Mouse (Mus musculus) lung, adult 2 months (tissue): Measurements from ENCODE around the gene Fank1.

ENCODE experiments used
- CTCF ChIP-seq: fragments of 200-500 bp; IDR thresholded peaks from 2 replicates; pipeline ENCODE4 v1.5.1; 2011; ENCODE audit warnings: mild to moderate bottlenecking, low read length, control low read depth; ENCODE audit not compliant: insufficient read depth
- POLR2A ChIP-seq: fragments of 200-500 bp; IDR thresholded peaks from 2 replicates; pipeline ENCODE4 v1.6.1; 2011; ENCODE audit warnings: low read depth, mild to moderate bottlenecking, control low read depth, low read length, borderline replicate concordance; ENCODE audit errors: extremely low read depth

- TF ChIP-seq POLR2A (no peak), CTCF (no peak)
These were observed 8.1 kb upstream of the Fank1 start for GRCm38 (mm10) chr7:133768517-133768916.
